Mouse (Mus musculus) testis, adult 2 months (tissue): Measurements from ENCODE around the gene Mitf.

Experiments
- CTCF ChIP-seq: fragments of 200-500 bp; IDR thresholded peaks from 2 replicates; pipeline ENCODE4 v1.5.1; 2012; ENCODE audit warnings: low read depth, mild to moderate bottlenecking, inconsistent platforms, low read length, moderate library complexity; ENCODE audit not compliant: control insufficient read depth, insufficient read depth, insufficient replicate concordance
- POLR2A ChIP-seq: fragments of 200-500 bp; IDR thresholded peaks from 2 replicates; pipeline ENCODE4 v1.6.1; 2012; ENCODE audit warnings: low read depth, mild to moderate bottlenecking, inconsistent platforms, low read length, moderate library complexity; ENCODE audit not compliant: control insufficient read depth

GRCm38 (mm10) chr6:97866575-97866974, 59.7 kb downstream of the Mitf start:
- TF ChIP-seq CTCF, result no peak
- TF ChIP-seq POLR2A, result no peak
